Mouse (Mus musculus): ENCODE results near the gene Fam131b. TPM values are rescaled to one million over a fixed set of nuclear protein-coding genes. Genes with fewer than 3 reads are reported as not detected.

The Fam131b gene
- not detected for polyA plus RNA-seq (2017; shearing (Covaris generic))

GRCm38 (mm10) chr6:42324482-42325267, at the start of gene Fam131b:
TSS of gene Fam131b (minus strand) at chr6:42324643.

GRCm38 (mm10) chr6:42372816-42373547, 48.5 kb upstream of the Fam131b start, which contains the start of gene Epha1:
TSS of gene Epha1 (minus strand) at chr6:42373268.

GRCm38 (mm10) chr6:42349426-42350020, 25.1 kb upstream of the Fam131b start, which contains the start of gene Zyx:
TSS of gene Zyx (plus strand) at chr6:42349630.

GRCm38 (mm10) chr6:42286448-42286847, 38.0 kb downstream of the Fam131b start, which contains the start of gene Clcn1:
TSS of gene Clcn1 (plus strand) at chr6:42286685.

Other genes starting within 250 kb of the Fam131b start
- gene Tas2r139, start 183.7 kb downstream of the Fam131b start, polyA plus RNA-seq (2017; shearing (Covaris generic)) = not detected
- gene Tas2r144, start 109.3 kb downstream of the Fam131b start, polyA plus RNA-seq (2017; shearing (Covaris generic)) = not detected
- gene Gstk1, start 78.7 kb downstream of the Fam131b start, polyA plus RNA-seq (2017; shearing (Covaris generic)) = 12.2 TPM
- gene Tmem139, start 62.7 kb downstream of the Fam131b start, polyA plus RNA-seq (2017; shearing (Covaris generic)) = not detected
- 77.0 TPM for gene Casp2, start 59.7 kb downstream of the Fam131b start, polyA plus RNA-seq (2017; shearing (Covaris generic))
- not detected for gene Clcn1, start 38.0 kb downstream of the Fam131b start, polyA plus RNA-seq (2017; shearing (Covaris generic))
- gene Zyx, start 25.0 kb upstream of the Fam131b start, polyA plus RNA-seq (2017; shearing (Covaris generic)) = 98.2 TPM
- gene Epha1, start 48.6 kb upstream of the Fam131b start, polyA plus RNA-seq (2017; shearing (Covaris generic)) = 0.38 TPM
- not detected for gene Tas2r143, start 75.6 kb upstream of the Fam131b start, polyA plus RNA-seq (2017; shearing (Covaris generic))
- gene Tas2r135, start 80.8 kb upstream of the Fam131b start, polyA plus RNA-seq (2017; shearing (Covaris generic)) = not detected
- not detected for gene Tas2r126, start 109.9 kb upstream of the Fam131b start, polyA plus RNA-seq (2017; shearing (Covaris generic))
- gene Olfr458, start 140.6 kb upstream of the Fam131b start, polyA plus RNA-seq (2017; shearing (Covaris generic)) = not detected
- gene Olfr457, start 151.7 kb upstream of the Fam131b start, polyA plus RNA-seq (2017; shearing (Covaris generic)) = not detected
- not detected for gene Olfr456, start 162.6 kb upstream of the Fam131b start, polyA plus RNA-seq (2017; shearing (Covaris generic))
- not detected for gene Olfr455, start 222.9 kb upstream of the Fam131b start, polyA plus RNA-seq (2017; shearing (Covaris generic))